Mouse (Mus musculus) urinary bladder, postnatal 10 days (tissue): ENCODE data around the gene Gsap.
"Not testable (repeated sequence)": the region's sequence is repeated elsewhere in the genome, so short reads cannot be mapped to it uniquely, and the experiment has no call there.

Source experiments
- DNase-seq: peaks from one replicate; pipeline ENCODE4 v3.0.0; 2022; ENCODE audit warnings: low spot score

The Gsap gene

GRCm38 (mm10) chr5:21183046-21183445, 3.0 kb upstream of the Gsap start:
- not testable (repeated sequence) for DNase-seq

GRCm38 (mm10) chr5:21186821-21187220, 766 bp downstream of the Gsap start:
- no peak for DNase-seq

- DNase-seq = no peak
Observed at GRCm38 (mm10) chr5:21188435-21188834, 2.4 kb downstream of the Gsap start.

GRCm38 (mm10) chr5:21189036-21189435, 3.0 kb downstream of the Gsap start:
- DNase-seq = no peak

- no peak for DNase-seq
Observed at GRCm38 (mm10) chr5:21189460-21189859, 3.4 kb downstream of the Gsap start.

GRCm38 (mm10) chr5:21203504-21203903, 17.4 kb downstream of the Gsap start:
- DNase-seq = no peak

- DNase-seq = no peak
Observed at GRCm38 (mm10) chr5:21204157-21204556, 18.1 kb downstream of the Gsap start.

- no peak for DNase-seq
Observed at GRCm38 (mm10) chr5:21206014-21206413, 20.0 kb downstream of the Gsap start.

GRCm38 (mm10) chr5:21211406-21211805, 25.4 kb downstream of the Gsap start:
- DNase-seq = no peak

- no peak for DNase-seq
Observed at GRCm38 (mm10) chr5:21212933-21213332, 26.9 kb downstream of the Gsap start.

- no peak for DNase-seq
Observed at GRCm38 (mm10) chr5:21213801-21214200, 27.7 kb downstream of the Gsap start.

- DNase-seq = no peak
Observed at GRCm38 (mm10) chr5:21217453-21218294, 31.6 kb downstream of the Gsap start.

GRCm38 (mm10) chr5:21232876-21233275, 46.8 kb downstream of the Gsap start:
- no peak for DNase-seq

GRCm38 (mm10) chr5:21244575-21244974, 58.5 kb downstream of the Gsap start:
- DNase-seq = no peak

GRCm38 (mm10) chr5:21245241-21245640, 59.2 kb downstream of the Gsap start:
- no peak for DNase-seq

- no peak for DNase-seq
Observed at GRCm38 (mm10) chr5:21246794-21247193, 60.7 kb downstream of the Gsap start.

- no peak for DNase-seq
Observed at GRCm38 (mm10) chr5:21247916-21248315, 61.9 kb downstream of the Gsap start.

- DNase-seq = no peak
Observed at GRCm38 (mm10) chr5:21248834-21249233, 62.8 kb downstream of the Gsap start.

- DNase-seq = no peak
Observed at GRCm38 (mm10) chr5:21254731-21255525, 68.9 kb downstream of the Gsap start.

GRCm38 (mm10) chr5:21255551-21256132, 69.6 kb downstream of the Gsap start:
- no peak for DNase-seq

- DNase-seq = no peak
Observed at GRCm38 (mm10) chr5:21257126-21257525, 71.1 kb downstream of the Gsap start.

- no peak for DNase-seq
Observed at GRCm38 (mm10) chr5:21257806-21258205, 71.8 kb downstream of the Gsap start.

GRCm38 (mm10) chr5:21260746-21261145, 74.7 kb downstream of the Gsap start:
- DNase-seq = no peak
